Mouse (Mus musculus) embryo, embryonic 11.5 days (tissue): Measurements from ENCODE around the gene Palm2.

ENCODE experiments used
- DNase-seq: peaks from one replicate; pipeline ENCODE4 v3.0.0-alpha.2; 2012; ENCODE audit warnings: low read depth, low spot score

Gene Palm2

GRCm38 (mm10) chr4:57514003-57514937 lies 80.2 kb downstream of the Palm2 start:
- no peak for DNase-seq

- DNase-seq, result no peak
Observed at GRCm38 (mm10) chr4:57515356-57515755, 81.3 kb downstream of the Palm2 start.

GRCm38 (mm10) chr4:57523456-57523855 lies 89.4 kb downstream of the Palm2 start:
- no peak for DNase-seq

GRCm38 (mm10) chr4:57524461-57524860 lies 90.4 kb downstream of the Palm2 start:
- no peak for DNase-seq

DNA sequence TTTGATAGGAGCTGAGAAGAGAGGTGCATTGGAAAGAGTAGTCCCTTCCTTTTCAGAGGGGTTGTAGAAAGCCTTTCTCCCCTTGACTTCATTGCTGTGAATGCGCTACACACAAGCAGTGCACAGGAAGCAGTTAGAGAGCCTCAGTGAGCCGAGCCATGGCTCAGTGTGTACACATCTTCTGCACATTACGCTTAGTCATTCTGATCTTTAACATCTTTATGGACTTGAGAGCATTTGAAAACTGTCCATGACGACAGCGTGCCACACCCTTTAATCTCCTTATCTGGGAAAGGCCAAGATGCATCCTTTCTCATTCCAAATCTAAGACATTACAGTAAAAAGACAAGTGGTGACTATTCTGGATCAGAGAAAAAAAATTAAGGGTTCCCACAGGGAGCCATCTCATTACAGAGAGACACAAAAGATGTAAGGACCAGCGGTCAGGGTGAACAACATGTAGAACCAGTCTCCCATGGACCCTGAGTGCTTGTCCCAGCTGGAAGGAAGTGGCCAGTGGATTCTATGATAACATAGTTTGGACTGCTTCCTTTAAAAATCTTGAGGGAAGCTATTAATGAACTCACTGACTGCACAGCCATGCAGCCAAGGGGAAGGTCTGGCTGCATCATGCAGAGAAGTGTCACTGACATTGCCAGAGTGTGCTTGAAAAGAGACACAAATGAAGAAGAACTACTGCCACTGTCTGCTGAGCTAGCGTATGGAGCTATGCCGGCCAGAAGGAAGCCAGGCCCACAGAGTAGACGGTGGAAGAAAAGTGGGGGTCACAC lies 91.4 kb downstream of the Palm2 start:
- no peak for DNase-seq

GRCm38 (mm10) chr4:57528296-57528695 lies 94.2 kb downstream of the Palm2 start:
- no peak for DNase-seq

GRCm38 (mm10) chr4:57533686-57534085 lies 99.6 kb downstream of the Palm2 start:
- DNase-seq, result no peak

- DNase-seq, result no peak
Observed at GRCm38 (mm10) chr4:57534232-57534631, 100.2 kb downstream of the Palm2 start.

DNA sequence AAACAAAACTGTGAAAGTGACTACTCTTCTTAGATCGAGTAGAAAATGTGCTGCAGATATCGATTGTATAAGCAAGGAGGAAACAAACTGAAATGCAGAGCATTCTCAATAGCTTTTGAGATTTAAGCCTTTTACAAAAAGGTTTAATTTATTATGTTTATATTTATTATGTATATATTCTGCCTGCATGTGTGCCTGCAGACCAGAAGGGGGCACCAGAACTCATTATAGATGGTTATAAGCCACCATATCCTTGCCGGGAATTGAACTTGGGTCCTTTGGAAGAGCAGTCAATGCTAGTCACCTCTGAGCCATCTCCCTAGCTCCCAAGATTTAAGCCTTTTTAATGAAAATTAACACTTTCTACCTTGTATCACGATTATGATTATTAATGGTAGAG lies 101.0 kb downstream of the Palm2 start:
- DNase-seq, result no peak

DNA sequence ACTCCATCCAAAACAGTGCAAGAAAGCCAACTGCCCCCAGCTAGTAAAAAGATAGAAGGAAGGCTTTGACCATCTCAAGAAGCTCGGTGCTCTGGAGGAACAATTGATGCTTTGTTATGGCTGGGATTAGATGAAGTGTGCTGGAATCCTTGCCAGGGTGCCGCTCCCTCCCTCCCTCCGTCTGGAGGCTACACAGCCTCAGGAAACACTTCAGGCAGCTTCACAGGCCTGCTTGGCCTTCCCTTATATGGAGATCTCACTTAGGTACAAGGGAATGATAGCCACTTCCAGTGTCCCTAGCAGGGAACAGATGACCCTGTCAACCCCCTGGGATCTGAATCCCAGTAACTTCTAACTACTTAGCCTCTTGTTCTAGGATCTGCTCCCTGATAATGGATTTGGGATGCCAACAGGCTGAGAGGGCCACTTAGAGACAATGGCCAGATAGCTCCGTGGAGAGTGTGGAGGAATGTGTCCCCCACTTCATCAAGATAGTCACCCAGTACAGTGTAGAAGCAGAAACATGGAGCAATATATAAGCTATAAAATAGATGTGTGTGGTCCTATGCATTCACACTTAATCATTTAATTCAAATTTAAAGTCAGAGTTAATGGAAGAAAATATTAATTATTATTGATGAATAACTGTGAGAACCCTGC lies 104.1 kb downstream of the Palm2 start:
- DNase-seq, result no peak

DNA sequence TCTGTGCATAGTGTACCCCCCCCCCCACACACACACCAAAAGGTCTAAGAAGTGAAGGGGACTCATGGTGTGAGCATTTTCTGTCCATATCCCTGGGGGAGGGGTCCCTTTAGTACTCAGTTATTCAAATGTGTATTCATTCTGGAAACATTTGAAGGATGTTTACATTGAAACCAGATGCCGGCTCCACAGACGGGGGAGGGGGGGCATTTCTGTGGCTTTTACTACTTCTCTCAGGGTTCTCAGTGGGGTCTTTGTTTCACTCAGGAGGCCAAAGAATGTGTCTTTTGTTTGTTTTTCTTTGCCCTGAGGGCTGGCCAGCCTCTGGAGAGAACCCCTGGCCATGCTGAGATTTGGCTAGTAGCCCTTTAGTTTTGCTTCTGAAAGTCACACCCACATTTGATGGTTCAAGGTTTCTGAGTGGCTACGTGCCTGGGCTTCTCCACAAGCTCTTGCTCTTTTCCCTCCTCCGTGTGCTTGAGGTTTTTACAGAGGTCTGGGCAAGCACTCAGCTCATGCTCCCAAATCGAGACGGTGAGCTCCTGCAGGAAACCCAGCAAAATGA lies 109.7 kb downstream of the Palm2 start:
- peak; percentile 57 for DNase-seq

- DNase-seq, result no peak
Observed at GRCm38 (mm10) chr4:57547785-57548184, 113.7 kb downstream of the Palm2 start.

DNA sequence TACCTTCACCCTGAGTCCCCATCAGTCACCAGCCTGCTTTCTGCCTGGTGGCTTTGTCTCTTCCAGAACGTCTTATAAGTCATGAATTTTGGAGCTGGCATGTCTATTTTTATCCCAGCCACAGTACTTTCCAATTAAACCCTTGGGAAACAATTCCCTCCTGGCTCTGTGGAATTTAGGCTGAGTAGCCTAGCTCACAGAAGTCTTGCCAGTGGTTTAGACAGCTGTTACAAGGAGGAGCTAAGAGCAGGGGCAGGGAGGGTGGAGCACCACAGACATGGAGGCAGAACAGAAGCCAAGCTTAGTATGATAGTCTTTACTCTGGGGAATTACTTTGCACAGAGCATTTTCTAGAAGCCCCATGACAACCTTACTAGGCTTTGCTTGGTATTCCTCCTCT lies 116.2 kb downstream of the Palm2 start:
- DNase-seq, result no peak

DNA sequence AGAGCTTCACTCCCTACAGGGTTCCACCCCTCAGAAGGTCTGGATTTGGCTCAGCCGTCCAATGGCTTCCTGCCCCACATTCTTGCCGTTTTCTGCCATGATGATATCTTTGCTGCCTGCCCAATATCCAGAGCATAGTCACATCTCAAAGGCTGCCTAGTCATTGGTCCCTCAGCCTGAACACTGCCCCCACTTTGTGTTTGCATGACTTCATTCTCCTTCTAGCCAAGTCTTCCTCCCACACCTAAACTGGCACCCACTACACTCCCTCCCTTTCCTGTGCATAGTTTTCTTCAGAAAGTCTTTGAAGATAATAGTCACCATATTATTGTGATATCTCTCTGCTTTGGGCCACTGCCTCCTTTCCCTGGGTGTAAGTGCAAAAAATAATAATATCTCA lies 123.1 kb downstream of the Palm2 start:
- DNase-seq, result no peak

- no peak for DNase-seq
Observed at GRCm38 (mm10) chr4:57559438-57559837, 125.4 kb downstream of the Palm2 start.

- DNase-seq, result no peak
Observed at GRCm38 (mm10) chr4:57560010-57560409, 126.0 kb downstream of the Palm2 start.

GRCm38 (mm10) chr4:57561055-57561454 lies 127.0 kb downstream of the Palm2 start:
- no peak for DNase-seq

DNA sequence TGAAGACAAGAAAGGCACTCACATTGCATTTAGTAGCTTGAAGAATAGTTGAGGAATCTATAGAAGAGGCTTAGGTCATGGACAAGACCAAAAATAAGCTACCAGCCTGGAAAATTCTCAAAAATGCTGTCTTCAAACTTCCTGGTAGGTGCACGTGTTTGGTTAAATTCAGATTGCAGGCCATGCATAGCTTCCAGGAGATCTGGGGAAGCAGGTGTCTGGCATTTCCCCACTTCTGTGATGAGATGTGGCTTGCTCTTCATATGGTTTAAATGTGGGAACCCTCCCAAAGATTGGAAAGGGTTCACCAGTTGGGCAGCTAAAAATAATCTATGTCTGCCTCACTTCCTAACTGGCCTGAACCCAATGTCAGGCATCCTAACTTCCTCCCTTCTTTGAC lies 131.2 kb downstream of the Palm2 start:
- DNase-seq, result no peak

DNA sequence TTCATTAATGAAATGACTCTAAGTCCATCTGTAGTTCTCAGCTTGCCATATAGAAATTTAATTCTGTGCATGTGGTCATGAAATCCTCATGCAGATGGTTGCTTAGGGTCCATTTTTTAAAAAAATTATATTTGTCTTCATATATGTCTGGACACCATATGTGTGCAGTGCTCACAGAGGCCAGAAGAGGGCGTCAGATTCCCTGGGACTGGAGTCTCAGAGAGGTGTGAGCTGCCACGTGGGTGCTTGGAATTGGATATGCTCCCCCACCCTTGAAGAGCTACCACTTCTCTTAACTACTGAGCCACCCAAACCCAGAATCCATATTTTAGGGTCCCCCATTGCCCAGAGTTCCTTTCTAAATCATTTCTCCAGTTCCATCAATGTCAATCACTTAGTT lies 131.8 kb downstream of the Palm2 start:
- DNase-seq, result no peak

DNA sequence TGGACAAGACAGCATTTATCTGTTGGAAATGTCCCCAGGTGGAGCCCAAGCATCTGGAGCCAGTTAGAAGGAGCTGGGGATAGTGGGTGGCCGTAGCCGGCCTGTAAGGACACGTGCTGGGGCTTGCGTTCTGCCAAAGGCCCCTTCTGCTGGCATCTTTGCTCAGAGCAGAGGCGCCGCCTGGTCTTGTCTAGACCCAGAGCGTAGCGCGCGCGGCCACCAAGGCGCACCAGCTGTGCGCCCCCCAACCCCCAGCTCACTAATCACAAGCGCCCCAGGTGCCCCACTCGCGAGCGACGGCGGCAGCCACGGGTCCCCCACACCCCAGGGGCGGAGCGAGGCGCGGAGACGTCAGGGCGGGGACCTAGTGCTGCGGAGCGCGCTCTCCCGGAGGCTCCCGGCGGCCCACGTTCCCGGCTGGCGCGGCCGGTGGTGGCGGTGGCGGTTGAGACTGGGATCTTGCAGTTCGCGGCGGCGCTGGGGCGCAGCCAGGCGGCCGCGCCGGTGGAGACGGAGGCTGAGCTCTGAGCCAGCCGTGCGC lies 133.7 kb downstream of the Palm2 start, which contains the start of gene Pakap:
Gene Pakap, plus strand, starts transcription at position 514 of the 541 bp plus-strand sequence.
- DNase-seq, result peak; percentile 34

GRCm38 (mm10) chr4:57568268-57569068 lies 134.4 kb downstream of the Palm2 start:
- DNase-seq, result no peak
